Comparison of ENCODE assay signal across 1 mouse cellular context in the genomic region with DNA sequence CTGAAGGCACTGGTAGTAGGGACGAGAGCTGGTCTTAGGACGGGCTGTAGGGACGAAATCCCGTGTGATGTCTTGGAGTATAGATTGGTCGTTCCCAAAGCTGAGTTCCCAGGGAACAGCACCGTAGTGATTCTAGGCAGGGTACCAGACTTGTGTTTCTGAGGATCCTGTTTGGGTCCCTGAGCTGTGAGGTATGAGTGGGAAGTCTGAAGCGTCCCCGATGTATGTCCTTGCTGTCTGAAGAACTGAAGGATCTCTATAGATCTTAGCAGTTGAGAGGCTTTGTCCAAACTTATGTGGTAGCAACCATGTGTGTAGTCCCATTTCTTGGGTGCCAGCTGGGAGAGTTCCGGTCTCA.
TF ChIP-seq lines count a peak whose summit lies in the region.

No protein-coding gene starts in this region.

TF ChIP-seq in CH12.LX, 34 proteins besides CTCF, POLR2A, EP300 and RAD21 (continued from another document):
- 0 out of 2 replicates have a peak, but pooled peaks have one; percentile 24 for TF ChIP-seq MYC (IDR thresholded peaks at IDR 0.05; ENCODE audit: low read depth, low read length)
- TF ChIP-seq BHLHE40 (IDR thresholded peaks at IDR 0.05; ENCODE audit: low read depth, low read length) = no peak
- TF ChIP-seq MXI1 (IDR thresholded peaks at IDR 0.05; ENCODE audit: low read depth, low read length) = peak; percentile 33; the same call in 1 of the 2 replicates
- TF ChIP-seq PAX5 (IDR thresholded peaks at IDR 0.05; ENCODE audit: low read length) = no peak
